Mouse (Mus musculus): ENCODE data around the gene Slc35b2. TPM values are rescaled to one million over a fixed set of nuclear protein-coding genes. Genes with fewer than 3 reads are reported as not detected.

Gene Slc35b2
- total and polyA plus RNA-seq, 2 experiments from 2014 or later: 83.8 to 87.0 TPM

GRCm38 (mm10) chr17:45589844-45590243 is 26.2 kb downstream of the Slc35b2 start:
- no peak for TF ChIP-seq CTCF (IDR thresholded peaks at IDR 0.05; ENCODE audit: low read depth)

GRCm38 (mm10) chr17:45590410-45590809 is 26.7 kb downstream of the Slc35b2 start:
- TF ChIP-seq CTCF (IDR thresholded peaks at IDR 0.05; ENCODE audit: low read depth): no peak
- peaks cover 16% of the 10 kb centered on the region for H3K36me3 ChIP-seq (ENCODE audit: insufficient read depth)
- 87% methylated on average over 6 of the region's 6 CpGs for WGBS

More at GRCm38 (mm10) chr17:45589844-45590243, 26.2 kb downstream of the Slc35b2 start:
- Histone ChIP-seq H3K4me3 (ENCODE audit: low read depth, low read length) (no peak overlapping the region), H3K27ac (ENCODE audit: low read depth, low read length) (no peak overlapping the region), H3K9ac (no peak overlapping the region), H3K9me3 (ENCODE audit: low read length) (no peaks in the 10 kb centered on the region), H3K4me2 (ENCODE audit: low read depth) (no peak overlapping the region), H3K4me1 (ENCODE audit: insufficient read depth) (peaks cover 18% of the 10 kb centered on the region), H3K36me3 (ENCODE audit: insufficient read depth) (peaks cover 19% of the 10 kb centered on the region), H3K27me3 (ENCODE audit: insufficient read depth, low read length) (no peaks in the 10 kb centered on the region)
- WGBS: 92% methylated on average over 8 of the region's 8 CpGs
- DNase-seq (no peak), ATAC-seq (no peak)

GRCm38 (mm10) chr17:45591701-45592605 is 28.3 kb downstream of the Slc35b2 start:
- no peak for DNase-seq
- TF ChIP-seq CTCF (IDR thresholded peaks at IDR 0.05; ENCODE audit: low read depth): no peak

More at GRCm38 (mm10) chr17:45590410-45590809, 26.7 kb downstream of the Slc35b2 start:
- no peak overlapping the region for H3K27ac ChIP-seq (ENCODE audit: low read depth, low read length)
- H3K27me3 ChIP-seq (ENCODE audit: insufficient read depth, low read length): no peaks in the 10 kb centered on the region
- H3K4me3 ChIP-seq (ENCODE audit: low read depth, low read length): no peak overlapping the region
- no peak overlapping the region for H3K9ac ChIP-seq
- no peak overlapping the region for H3K4me2 ChIP-seq (ENCODE audit: low read depth)
- H3K9me3 ChIP-seq (ENCODE audit: low read length): no peaks in the 10 kb centered on the region
- no peak for DNase-seq
- peaks cover 18% of the 10 kb centered on the region for H3K4me1 ChIP-seq (ENCODE audit: insufficient read depth)
- no peak for ATAC-seq

GRCm38 (mm10) chr17:45592606-45593431 is 29.1 kb downstream of the Slc35b2 start:
- no peaks in the 10 kb centered on the region for H3K9me3 ChIP-seq (ENCODE audit: low read length)
- peaks cover 28% of the 10 kb centered on the region for H3K4me1 ChIP-seq (ENCODE audit: insufficient read depth)
- H3K4me3 ChIP-seq (ENCODE audit: low read depth, low read length): no peak overlapping the region
- WGBS: 47% methylated on average over 8 of the region's 8 CpGs
- TF ChIP-seq CTCF (IDR thresholded peaks at IDR 0.05; ENCODE audit: low read depth): no peak
- ATAC-seq: no peak
- H3K36me3 ChIP-seq (ENCODE audit: insufficient read depth): peaks cover 10% of the 10 kb centered on the region
- H3K4me2 ChIP-seq (ENCODE audit: low read depth): peak overlapping the region; percentile 89
- no peak overlapping the region for H3K27ac ChIP-seq (ENCODE audit: low read depth, low read length)
- peak overlapping the region; percentile 31 for H3K9ac ChIP-seq
- H3K27me3 ChIP-seq (ENCODE audit: insufficient read depth, low read length): no peaks in the 10 kb centered on the region
- DNase-seq: no peak

More at GRCm38 (mm10) chr17:45591701-45592605, 28.3 kb downstream of the Slc35b2 start:
- ATAC-seq: no peak
- Histone ChIP-seq H3K4me3 (ENCODE audit: low read depth, low read length) (no peak overlapping the region), H3K4me2 (ENCODE audit: low read depth) (peak overlapping the region; percentile 89), H3K27me3 (ENCODE audit: insufficient read depth, low read length) (no peaks in the 10 kb centered on the region), H3K4me1 (ENCODE audit: insufficient read depth) (peaks cover 28% of the 10 kb centered on the region), H3K9ac (peak overlapping the region; percentile 26), H3K27ac (ENCODE audit: low read depth, low read length) (no peak overlapping the region), H3K9me3 (ENCODE audit: low read length) (no peaks in the 10 kb centered on the region), H3K36me3 (ENCODE audit: insufficient read depth) (peaks cover 13% of the 10 kb centered on the region)
- WGBS: 54% methylated on average over 16 of the region's 16 CpGs

GRCm38 (mm10) chr17:45593479-45593878 is 29.8 kb downstream of the Slc35b2 start:
- H3K4me1 ChIP-seq (ENCODE audit: insufficient read depth): peaks cover 28% of the 10 kb centered on the region
- H3K9ac ChIP-seq: peak overlapping the region; percentile 31; the same call in 1 of the 2 replicates
- H3K27ac ChIP-seq (ENCODE audit: low read depth, low read length): no peak overlapping the region

GRCm38 (mm10) chr17:45594195-45594594 is 30.5 kb downstream of the Slc35b2 start:
- H3K9ac ChIP-seq: peak overlapping the region; percentile 63
- 50% methylated on average over 8 of the region's 8 CpGs for WGBS
- H3K27ac ChIP-seq (ENCODE audit: low read depth, low read length): no peak overlapping the region
- no peak for TF ChIP-seq CTCF (IDR thresholded peaks at IDR 0.05; ENCODE audit: low read depth)
- peaks cover 8% of the 10 kb centered on the region for H3K36me3 ChIP-seq (ENCODE audit: insufficient read depth)
- ATAC-seq (no peak), DNase-seq (no peak)
- H3K4me2 ChIP-seq (ENCODE audit: low read depth): peak overlapping the region; percentile 89
- no peaks in the 10 kb centered on the region for H3K27me3 ChIP-seq (ENCODE audit: insufficient read depth, low read length)
- H3K4me3 ChIP-seq (ENCODE audit: low read depth, low read length): peak overlapping the region; percentile 47
- peaks cover 28% of the 10 kb centered on the region for H3K4me1 ChIP-seq (ENCODE audit: insufficient read depth)
- H3K9me3 ChIP-seq (ENCODE audit: low read length): no peaks in the 10 kb centered on the region

More at GRCm38 (mm10) chr17:45593479-45593878, 29.8 kb downstream of the Slc35b2 start:
- H3K36me3 ChIP-seq (ENCODE audit: insufficient read depth): peaks cover 8% of the 10 kb centered on the region
- peak overlapping the region; percentile 89 for H3K4me2 ChIP-seq (ENCODE audit: low read depth)
- H3K9me3 ChIP-seq (ENCODE audit: low read length): no peaks in the 10 kb centered on the region
- peak overlapping the region; percentile 3; the same call in 1 of the 2 replicates for H3K4me3 ChIP-seq (ENCODE audit: low read depth, low read length)
- ATAC-seq: no peak
- 29% methylated on average over 8 of the region's 8 CpGs for WGBS
- no peak for DNase-seq
- H3K27me3 ChIP-seq (ENCODE audit: insufficient read depth, low read length): no peaks in the 10 kb centered on the region
- peak; percentile 12; the same call in 1 of the 2 replicates for TF ChIP-seq CTCF (IDR thresholded peaks at IDR 0.05; ENCODE audit: low read depth)
